Mouse (Mus musculus): ENCODE results near the gene Rock2.

GRCm38 (mm10) chr12:16886354-16886753 lies 8.3 kb upstream of the Rock2 start:
- no peak for TF ChIP-seq POLR2A (IDR thresholded peaks at IDR 0.05; ENCODE audit: insufficient read depth, low read length)
- TF ChIP-seq EP300 (IDR thresholded peaks at IDR 0.05; ENCODE audit: insufficient read depth, low read depth, low read length), result no peak

All from ES-Bruce4 (cell line).